Mouse (Mus musculus) testis, adult 2 months (tissue): ENCODE results near the gene Mturn.

Experiments used
- CTCF ChIP-seq: fragments of 200-500 bp; IDR thresholded peaks from 2 replicates; pipeline ENCODE4 v1.5.1; 2012; ENCODE audit warnings: low read depth, mild to moderate bottlenecking, inconsistent platforms, low read length, moderate library complexity; ENCODE audit not compliant: control insufficient read depth, insufficient read depth, insufficient replicate concordance
- POLR2A ChIP-seq: fragments of 200-500 bp; IDR thresholded peaks from 2 replicates; pipeline ENCODE4 v1.6.1; 2012; ENCODE audit warnings: low read depth, mild to moderate bottlenecking, inconsistent platforms, low read length, moderate library complexity; ENCODE audit not compliant: control insufficient read depth

DNA sequence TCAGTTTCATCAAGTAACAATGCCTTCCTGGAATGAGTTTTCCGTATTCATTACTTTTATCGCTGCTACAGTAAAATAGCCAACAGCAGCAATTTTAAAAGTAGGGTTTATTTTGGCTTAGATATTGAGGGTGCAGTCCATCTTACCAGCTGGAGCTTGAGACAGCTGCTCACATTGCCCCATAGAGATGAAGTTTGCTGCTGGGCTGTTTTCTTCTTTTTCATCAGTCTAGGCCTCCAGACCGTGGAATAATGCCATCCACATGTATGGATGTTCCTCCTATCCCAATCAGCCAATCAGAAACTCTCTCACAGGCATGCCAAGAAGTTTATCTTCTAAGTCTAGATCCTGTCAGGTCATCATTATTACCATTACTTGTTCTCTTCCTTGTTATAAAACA is 41.5 kb upstream of the Mturn start:
- TF ChIP-seq CTCF = no peak
- no peak for TF ChIP-seq POLR2A
